Mouse (Mus musculus): ENCODE data around the gene Lss.

- no peak for TF ChIP-seq POLR2A (IDR thresholded peaks at IDR 0.05; ENCODE audit: insufficient read depth, low read length)
- TF ChIP-seq CTCF (IDR thresholded peaks at IDR 0.05; ENCODE audit: low read depth, low read length) = no peak
These were observed 45.1 kb upstream of the Lss start for GRCm38 (mm10) chr10:76486302-76486701.
